Mouse (Mus musculus) MEL (cell line): Measurements from ENCODE around the gene Mgst3. TPM values are rescaled to one million over a fixed set of nuclear protein-coding genes. Genes with fewer than 3 reads are reported as not detected.

Experiments
- DNase-seq: peaks from one replicate; pipeline ENCODE4 v3.0.0; 2011; ENCODE audit warnings: low read depth, low spot score
- H3K27ac ChIP-seq: 2 replicates; pipeline ENCODE4 v1.5.1; 2012; ENCODE audit warnings: low read depth, mild to moderate bottlenecking, control low read depth, low read length, moderate library complexity; ENCODE audit not compliant: control insufficient read depth
- H3K27me3 ChIP-seq, 2 experiments: fragments of 150-350 bp in 1 of 2; sonication (generic) in 1 of 2; 2 replicates each; pipeline ENCODE4 v1.6.1; 2012; ENCODE audit warnings: low read length in 2 of 2, mild to moderate bottlenecking in 2 of 2, improper control_type of control experiment in 1 of 2, moderate library complexity in 1 of 2; ENCODE audit not compliant: insufficient read depth in 2 of 2, control insufficient read depth in 1 of 2
- H3K36me3 ChIP-seq, 2 experiments: 2 replicates each; pipeline ENCODE4 v1.6.1; 2012 to 2014; ENCODE audit warnings: low read length in 2 of 2, improper control_type of control experiment in 1 of 2, inconsistent platforms in 1 of 2, mild to moderate bottlenecking in 1 of 2; ENCODE audit not compliant: insufficient read depth in 2 of 2, control insufficient read depth in 1 of 2
- H3K4me1 ChIP-seq, 2 experiments: fragments of 150-350 bp in 1 of 2; sonication (generic) in 1 of 2; 2 replicates each; pipeline ENCODE4 v1.6.1; 2012; ENCODE audit warnings: low read length in 2 of 2, improper control_type of control experiment in 1 of 2, mild to moderate bottlenecking in 1 of 2; ENCODE audit not compliant: insufficient read depth in 2 of 2, control insufficient read depth in 1 of 2
- H3K4me3 ChIP-seq, 2 experiments: fragments of 150-350 bp in 1 of 2; sonication (generic) in 1 of 2; 2 replicates each; pipeline ENCODE4 v1.5.1; 2012; ENCODE audit warnings: low read depth in 2 of 2, low read length in 2 of 2, mild to moderate bottlenecking in 2 of 2, moderate library complexity in 2 of 2, control low read depth in 1 of 2, improper control_type of control experiment in 1 of 2; ENCODE audit not compliant: control insufficient read depth in 1 of 2, insufficient read depth in 1 of 2
- H3K79me2 ChIP-seq: 2 replicates; pipeline ENCODE4 v1.6.1; 2012; ENCODE audit warnings: mild to moderate bottlenecking, low read length, moderate library complexity; ENCODE audit not compliant: control insufficient read depth, poor library complexity, insufficient read depth
- H3K9ac ChIP-seq: 2 replicates; pipeline ENCODE4 v1.6.1; 2012; ENCODE audit warnings: low read depth, mild to moderate bottlenecking, control low read depth, low read length, moderate library complexity; ENCODE audit not compliant: control insufficient read depth, poor library complexity, severe bottlenecking
- H3K9me3 ChIP-seq: fragments of 150-350 bp; sonication (generic); replicated peaks from 2 replicates; pipeline ENCODE4 v1.6.1; 2012; ENCODE audit warnings: mild to moderate bottlenecking, low read length, improper control_type of control experiment, moderate library complexity; ENCODE audit not compliant: insufficient read depth
- BHLHE40 ChIP-seq: IDR thresholded peaks from 2 replicates; pipeline ENCODE4 v1.6.1; 2012; ENCODE audit warnings: low read depth, mild to moderate bottlenecking, inconsistent platforms, low read length, improper control_type of control experiment, borderline replicate concordance
- CHD1 ChIP-seq: IDR thresholded peaks from 2 replicates; pipeline ENCODE4 v1.6.1; 2012; ENCODE audit warnings: low read depth, mild to moderate bottlenecking, inconsistent platforms, low read length, improper control_type of control experiment
- CHD2 ChIP-seq: IDR thresholded peaks from 2 replicates; pipeline ENCODE4 v1.6.1; 2011; ENCODE audit warnings: low read length, improper control_type of control experiment
- CTCF ChIP-seq, 3 experiments: IDR thresholded peaks in 2 of 3; conservative IDR thresholded peaks in 1 of 3; 2 replicates each; pipeline ENCODE4 v1.5.1; 2011 to 2012; ENCODE audit warnings: low read length in 3 of 3, low read depth in 2 of 3, mild to moderate bottlenecking in 2 of 3, improper control_type of control experiment in 1 of 3, inconsistent platforms in 1 of 3, mixed read lengths in 1 of 3, moderate library complexity in 1 of 3; ENCODE audit not compliant: control insufficient read depth in 1 of 3, insufficient read depth in 1 of 3, poor library complexity in 1 of 3, severe bottlenecking in 1 of 3
- E2F4 ChIP-seq: IDR thresholded peaks from 2 replicates; pipeline ENCODE4 v1.6.1; 2011; ENCODE audit warnings: low read depth, low read length, improper control_type of control experiment, borderline replicate concordance
- ELF1 ChIP-seq: IDR thresholded peaks from 2 replicates; pipeline ENCODE4 v1.6.1; 2014; ENCODE audit warnings: low read depth, mild to moderate bottlenecking, inconsistent platforms, low read length, improper control_type of control experiment, moderate library complexity
- EP300 ChIP-seq, 2 experiments: IDR thresholded peaks; 2 replicates each; pipeline ENCODE4 v1.6.1; 2011; ENCODE audit warnings: improper control_type of control experiment in 2 of 2, low read length in 2 of 2, low read depth in 1 of 2, mild to moderate bottlenecking in 1 of 2
- ETS1 ChIP-seq: IDR thresholded peaks from 2 replicates; pipeline ENCODE4 v1.6.1; 2012; ENCODE audit warnings: low read depth, mild to moderate bottlenecking, inconsistent platforms, low read length, improper control_type of control experiment, moderate library complexity
- GABPA ChIP-seq: IDR thresholded peaks from 2 replicates; pipeline ENCODE4 v1.6.1; 2012; ENCODE audit warnings: low read depth, mild to moderate bottlenecking, inconsistent platforms, low read length, improper control_type of control experiment, moderate library complexity
- GATA1 ChIP-seq: IDR thresholded peaks from 2 replicates; pipeline ENCODE4 v1.6.1; 2011; ENCODE audit warnings: low read depth, low read length, improper control_type of control experiment
- HCFC1 ChIP-seq: IDR thresholded peaks from 2 replicates; pipeline ENCODE4 v1.6.1; 2012; ENCODE audit warnings: low read depth, mild to moderate bottlenecking, inconsistent platforms, low read length, improper control_type of control experiment, moderate library complexity
- JUND ChIP-seq: IDR thresholded peaks from 2 replicates; pipeline ENCODE4 v1.6.1; 2011; ENCODE audit warnings: low read depth, mild to moderate bottlenecking, improper control_type of control experiment, low read length
- KAT2A ChIP-seq: conservative IDR thresholded peaks from 2 replicates; pipeline ENCODE4 v1.6.1; 2012; ENCODE audit warnings: low read depth, low read length, improper control_type of control experiment, inconsistent platforms
- MAFK ChIP-seq: IDR thresholded peaks from 2 replicates; pipeline ENCODE4 v1.6.1; 2011; ENCODE audit warnings: low read depth, mild to moderate bottlenecking, low read length, improper control_type of control experiment, borderline replicate concordance
- MAX ChIP-seq: IDR thresholded peaks from 2 replicates; pipeline ENCODE4 v1.6.1; 2011; ENCODE audit warnings: low read length, improper control_type of control experiment
- MAZ ChIP-seq: IDR thresholded peaks from 2 replicates; pipeline ENCODE4 v1.6.1; 2012; ENCODE audit warnings: low read depth, mild to moderate bottlenecking, inconsistent platforms, low read length, improper control_type of control experiment
- MEF2A ChIP-seq: IDR thresholded peaks from 2 replicates; pipeline ENCODE4 v1.6.1; 2014; ENCODE audit warnings: low read depth, mild to moderate bottlenecking, inconsistent platforms, low read length, improper control_type of control experiment; ENCODE audit not compliant: poor library complexity, insufficient replicate concordance, severe bottlenecking; ENCODE audit errors: extremely low read depth
- MXI1 ChIP-seq: IDR thresholded peaks from 2 replicates; pipeline ENCODE4 v1.6.1; 2011; ENCODE audit warnings: mild to moderate bottlenecking, low read depth, low read length, improper control_type of control experiment
- MYB ChIP-seq: IDR thresholded peaks from 2 replicates; pipeline ENCODE4 v1.6.1; 2011; ENCODE audit warnings: mild to moderate bottlenecking, low read depth, low read length, improper control_type of control experiment
- MYC ChIP-seq: IDR thresholded peaks from 2 replicates; pipeline ENCODE4 v1.6.1; 2011; ENCODE audit warnings: low read depth, mild to moderate bottlenecking, low read length, improper control_type of control experiment, moderate library complexity
- NELFE ChIP-seq: IDR thresholded peaks from 2 replicates; pipeline ENCODE4 v1.6.1; 2011; ENCODE audit warnings: low read depth, low read length, improper control_type of control experiment
- POLR2A ChIP-seq, 2 experiments: IDR thresholded peaks; 2 replicates each; pipeline ENCODE4 v1.6.1; 2011 to 2012; ENCODE audit warnings: low read length in 2 of 2, mild to moderate bottlenecking in 2 of 2, control low read depth in 1 of 2, improper control_type of control experiment in 1 of 2, low read depth in 1 of 2, moderate library complexity in 1 of 2; ENCODE audit not compliant: control insufficient read depth in 1 of 2, insufficient read depth in 1 of 2, poor library complexity in 1 of 2
- POLR2AphosphoS2 ChIP-seq: IDR thresholded peaks from 2 replicates; pipeline ENCODE4 v1.6.1; 2011; ENCODE audit warnings: low read length, improper control_type of control experiment
- POLR2AphosphoS5 ChIP-seq: IDR thresholded peaks from 2 replicates; pipeline ENCODE4 v1.6.1; 2012; ENCODE audit warnings: low read depth, borderline replicate concordance, mild to moderate bottlenecking, inconsistent platforms, low read length, moderate library complexity, mixed read lengths
- RAD21 ChIP-seq: IDR thresholded peaks from 2 replicates; pipeline ENCODE4 v1.6.1; 2011; ENCODE audit warnings: mild to moderate bottlenecking, low read depth, low read length, improper control_type of control experiment
- RCOR1 ChIP-seq: IDR thresholded peaks from 2 replicates; pipeline ENCODE4 v1.6.1; 2012; ENCODE audit warnings: low read depth, mild to moderate bottlenecking, inconsistent platforms, low read length, improper control_type of control experiment
- SIN3A ChIP-seq: IDR thresholded peaks from 2 replicates; pipeline ENCODE4 v1.6.1; 2012; ENCODE audit warnings: low read length, improper control_type of control experiment, inconsistent platforms
- SMC3 ChIP-seq: IDR thresholded peaks from 2 replicates; pipeline ENCODE4 v1.6.1; 2011; ENCODE audit warnings: low read depth, low read length, improper control_type of control experiment
- TAL1 ChIP-seq: IDR thresholded peaks from 2 replicates; pipeline ENCODE4 v1.6.1; 2012; ENCODE audit warnings: mild to moderate bottlenecking, inconsistent platforms, low read length, moderate library complexity, mixed read lengths
- TBP ChIP-seq: IDR thresholded peaks from 2 replicates; pipeline ENCODE4 v1.8.0; 2011; ENCODE audit warnings: low read depth, low read length, improper control_type of control experiment
- TCF12 ChIP-seq: IDR thresholded peaks from 2 replicates; pipeline ENCODE4 v1.6.1; 2014; ENCODE audit warnings: low read depth, mild to moderate bottlenecking, inconsistent platforms, low read length, improper control_type of control experiment, moderate library complexity
- UBTF ChIP-seq: IDR thresholded peaks from 2 replicates; pipeline ENCODE4 v1.6.1; 2012; ENCODE audit warnings: low read depth, mild to moderate bottlenecking, inconsistent platforms, low read length, improper control_type of control experiment, moderate library complexity, borderline replicate concordance; ENCODE audit not compliant: insufficient read depth
- USF1 ChIP-seq: IDR thresholded peaks from 2 replicates; pipeline ENCODE4 v1.6.1; 2014; ENCODE audit warnings: low read depth, mild to moderate bottlenecking, inconsistent platforms, low read length, improper control_type of control experiment, moderate library complexity
- ZC3H11A ChIP-seq: IDR thresholded peaks from 2 replicates; pipeline ENCODE4 v1.6.1; 2012; ENCODE audit warnings: low read depth, mild to moderate bottlenecking, inconsistent platforms, low read length, improper control_type of control experiment
- ZKSCAN1 ChIP-seq: IDR thresholded peaks from 2 replicates; pipeline ENCODE4 v1.6.1; 2012; ENCODE audit warnings: low read depth, mild to moderate bottlenecking, inconsistent platforms, low read length, improper control_type of control experiment, moderate library complexity
- ZMIZ1 ChIP-seq: IDR thresholded peaks from 2 replicates; pipeline ENCODE4 v1.6.1; 2012; ENCODE audit warnings: low read depth, mild to moderate bottlenecking, inconsistent platforms, low read length, improper control_type of control experiment, moderate library complexity
- ZNF384 ChIP-seq: IDR thresholded peaks from 2 replicates; pipeline ENCODE4 v1.6.1; 2012; ENCODE audit warnings: low read depth, mild to moderate bottlenecking, inconsistent platforms, low read length, improper control_type of control experiment
- polyA plus RNA-seq, 2 experiments: library from polyadenylated mRNA; stranded (reverse) in 1 of 2; unstranded in 1 of 2; fragments of >175 nt in 1 of 2; fragments of >200 nt in 1 of 2; gene quantifications; 2 replicates each; pipeline versions ENCODE4 v1.2.1 to v1.2.4; 2012; ENCODE audit warnings: low replicate concordance in 2 of 2, low read depth in 1 of 2; ENCODE audit not compliant: insufficient read length in 2 of 2, insufficient read depth in 1 of 2, missing spikeins in 1 of 2
- total RNA-seq: library from RNA; depleted of rRNA; stranded (reverse); fragments of 300-350 nt; gene quantifications from 2 replicates; pipeline ENCODE4 v1.2.3, GENCODE M21; 2012

Mgst3 gene
- total and polyA plus RNA-seq, 3 experiments: 17.0 to 33.2 TPM; not detected in 1

DNA sequence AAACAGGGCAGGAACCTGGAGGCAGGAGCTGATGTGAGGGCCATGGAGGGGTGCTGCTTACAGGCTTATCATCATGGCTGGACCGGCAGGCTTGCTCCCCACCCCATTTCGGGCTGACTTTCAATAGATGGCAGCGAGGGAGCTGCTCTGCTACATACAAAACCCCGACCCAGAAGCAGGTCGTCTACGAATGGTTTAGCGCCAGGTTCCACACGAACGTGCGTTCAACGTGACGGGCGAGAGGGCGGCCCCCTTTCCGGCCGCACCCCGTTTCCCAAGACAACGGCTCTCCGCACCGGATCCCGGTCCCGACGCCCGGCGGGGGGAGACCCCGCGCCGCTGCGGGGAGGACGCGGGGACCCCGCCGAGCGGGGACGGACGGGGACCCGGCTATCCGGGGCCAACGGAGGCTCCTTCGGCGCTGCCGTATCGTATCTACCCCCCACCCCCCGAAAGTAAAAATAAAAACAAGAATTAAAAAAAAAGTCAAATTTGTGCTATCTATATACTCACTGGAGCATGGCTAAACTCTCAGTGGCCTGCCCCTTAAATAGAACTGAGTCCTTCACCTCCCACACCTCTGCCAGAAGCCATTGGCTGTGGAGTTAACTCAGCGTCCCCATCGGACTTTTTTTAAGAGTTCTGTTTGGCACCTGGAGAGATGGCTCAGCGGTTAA is 53.4 kb downstream of the Mgst3 start:
- H3K79me2 ChIP-seq: no peaks in the 10 kb centered on the region; the same call in 1 of the 2 replicates
- DNase-seq: peak; percentile 76
- peaks cover 3 to 16% of the 10 kb centered on the region in 2 experiments for H3K4me1 ChIP-seq
- H3K27ac ChIP-seq: peak overlapping the region; percentile 88
- peak overlapping the region; percentile 64 to 89 for H3K4me3 ChIP-seq
- no peaks in the 10 kb centered on the region for H3K27me3 ChIP-seq
- peak overlapping the region; percentile 89 for H3K9ac ChIP-seq
- H3K36me3 ChIP-seq: peaks cover 0 to 7% of the 10 kb centered on the region in 2 experiments; a peak in 2 of 4 replicates
- H3K9me3 ChIP-seq: no peaks in the 10 kb centered on the region
- no peak for TF ChIP-seq MEF2A
- no peak for TF ChIP-seq TCF12
- TF ChIP-seq RCOR1: no peak
- no peak for TF ChIP-seq ELF1
- no peak for TF ChIP-seq MAX
- peak; percentile 50 for TF ChIP-seq NELFE
- peak in 1 of 2 experiments; percentile 54; a peak in 1 of 4 replicates for TF ChIP-seq POLR2A (IDR thresholded peaks at IDR 0.05; ENCODE audit: control insufficient read depth in 1 of 2, insufficient read depth in 1 of 2, low read depth in 1 of 2, low read length in 2 of 2, poor library complexity in 1 of 2)
- TF ChIP-seq GATA1: no peak
- TF ChIP-seq MXI1: peak; percentile 32; the same call in 1 of the 2 replicates
- no peak; the same call in 1 of the 2 replicates for TF ChIP-seq BHLHE40
- TF ChIP-seq MYB: no peak
- no peak for TF ChIP-seq POLR2AphosphoS2
- TF ChIP-seq ZC3H11A: no peak
- TF ChIP-seq MAZ: peak; percentile 36; the same call in 1 of the 2 replicates
- TF ChIP-seq MAFK: no peak
- no peak for TF ChIP-seq ETS1
- TF ChIP-seq HCFC1: 0 out of 2 replicates have a peak, but pooled peaks have one; percentile 12
- TF ChIP-seq ZKSCAN1: no peak
- no peak for TF ChIP-seq JUND
- no peak for TF ChIP-seq GABPA
- TF ChIP-seq TBP: no peak
- TF ChIP-seq MYC: no peak
- TF ChIP-seq CHD2: no peak
- TF ChIP-seq UBTF: peak; percentile 60; the same call in 1 of the 2 replicates
- no peak for TF ChIP-seq SMC3
- no peak for TF ChIP-seq EP300 (IDR thresholded peaks at IDR 0.05; ENCODE audit: low read depth in 1 of 2, low read length in 2 of 2)
- no peak for TF ChIP-seq USF1
- TF ChIP-seq KAT2A: no peak
- no peak for TF ChIP-seq E2F4
- peak; percentile 66; the same call in 1 of the 2 replicates for TF ChIP-seq CHD1
- peak; percentile 26; the same call in 1 of the 2 replicates for TF ChIP-seq SIN3A
- TF ChIP-seq TAL1: no peak
- no peak for TF ChIP-seq RAD21
- no peak for TF ChIP-seq ZMIZ1
- no peak for TF ChIP-seq POLR2AphosphoS5
- TF ChIP-seq CTCF (IDR thresholded peaks at IDR 0.05 in 2 of 3, conservative IDR thresholded peaks at IDR 0.05 in 1 of 3; ENCODE audit: control insufficient read depth in 1 of 3, insufficient read depth in 1 of 3, low read depth in 2 of 3, low read length in 3 of 3, poor library complexity in 1 of 3, severe bottlenecking in 1 of 3): no peak
- TF ChIP-seq ZNF384: peak; percentile 68
